Mouse (Mus musculus): ENCODE results near the gene Pum2. TPM values are rescaled to one million over a fixed set of nuclear protein-coding genes. Genes with fewer than 3 reads are reported as not detected.

The Pum2 gene
- total RNA-seq, 1 experiment, result 74.8 TPM

DNA sequence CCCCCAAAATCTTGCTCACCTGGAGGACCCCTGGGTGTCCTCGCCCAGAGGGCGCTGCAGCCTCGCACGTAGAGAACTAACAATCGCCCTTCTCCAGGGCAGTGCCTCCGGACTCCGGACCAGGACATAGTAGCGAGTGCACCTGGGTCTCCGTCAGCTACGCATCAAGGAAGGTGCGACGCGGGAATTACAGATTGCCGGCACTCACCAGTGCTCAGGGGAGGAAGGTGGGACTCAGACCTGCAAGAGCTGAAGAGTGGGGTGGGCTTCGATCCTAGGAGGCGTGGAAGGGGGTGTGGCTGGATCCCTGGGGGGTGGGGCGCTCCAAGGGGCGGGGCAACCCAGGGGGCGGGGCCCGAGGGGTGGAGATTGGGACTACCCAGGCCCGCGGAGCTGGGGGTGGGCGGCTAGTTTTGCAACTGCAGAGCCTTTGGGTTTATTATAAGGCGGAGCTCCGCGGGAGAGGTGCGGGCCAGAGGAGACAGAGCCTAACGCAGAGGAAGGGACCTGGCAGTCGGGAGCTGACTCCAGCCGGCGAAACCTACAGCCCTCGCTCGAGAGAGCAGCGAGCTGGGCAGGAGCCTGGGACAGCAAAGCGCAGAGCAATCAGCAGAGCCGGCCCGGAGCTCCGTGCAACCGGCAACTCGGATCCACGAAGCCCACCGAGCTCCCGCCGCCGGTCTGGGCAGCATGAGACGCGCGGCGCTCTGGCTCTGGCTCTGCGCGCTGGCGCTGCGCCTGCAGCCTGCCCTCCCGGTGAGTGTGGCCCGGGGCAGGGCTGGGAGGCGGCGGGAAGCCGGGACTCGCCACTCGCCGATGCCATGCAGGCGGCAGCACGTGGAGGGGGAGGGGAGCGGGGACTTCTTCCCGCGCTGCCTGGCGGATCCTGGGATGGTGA is 97.3 kb downstream of the Pum2 start, which contains the start of gene Sdc1:
Gene Sdc1, plus strand, starts transcription at position 378 of the 898 bp plus-strand sequence.
- Histone ChIP-seq H3K4me3 (ENCODE audit: insufficient read depth in 1 of 2, low read depth in 1 of 2, low read length in 2 of 2, poor library complexity in 1 of 2, severe bottlenecking in 1 of 2) (peak within 1 kb of the TSS; percentile 84 to 91), H3K4me1 (ENCODE audit: control insufficient read depth in 2 of 2, insufficient read depth in 2 of 2, low read length in 2 of 2, poor library complexity in 1 of 2) (0 out of 4 replicates have a peak, but pooled peaks cover 0 to 3% of the 10 kb centered on the region in 2 experiments), H3K36me3 (ENCODE audit: control insufficient read depth, insufficient read depth, low read length, poor library complexity, severe bottlenecking) (no peaks in the 10 kb centered on the region), H3K9me3 (ENCODE audit: control insufficient read depth, insufficient read depth, low read depth, low read length) (no peaks in the 10 kb centered on the region), H3K9ac (ENCODE audit: insufficient read depth, low read depth, low read length, poor library complexity, severe bottlenecking) (peak within 1 kb of the TSS; percentile 92), H3K27ac (ENCODE audit: insufficient read depth, low read depth, low read length, poor library complexity, severe bottlenecking) (no peak within 1 kb of the TSS)
- no peak for TF ChIP-seq HCFC1 (IDR thresholded peaks at IDR 0.05; ENCODE audit: borderline replicate concordance, insufficient read depth, low read length)
- no peak for TF ChIP-seq ZC3H11A (IDR thresholded peaks at IDR 0.05; ENCODE audit: borderline replicate concordance, low read depth, low read length)
- no peak for TF ChIP-seq MAFK (IDR thresholded peaks at IDR 0.05; ENCODE audit: insufficient read depth, low read depth, low read length)
- no peak for TF ChIP-seq ZNF384 (IDR thresholded peaks at IDR 0.05; ENCODE audit: low read depth, low read length)
- no peak for TF ChIP-seq CHD2 (IDR thresholded peaks at IDR 0.05; ENCODE audit: low read depth, low read length)
- peak; percentile 75 for DNase-seq (ENCODE audit: low read depth, low spot score)
- in situ Hi-C loops (cut with MboI; ENCODE audit: low sequenced_read_pairs in 2 of 2, unreplicated experiment in 2 of 2), result loop anchor here in 1 of 2 experiments (25.0 kb wide), 1 partner anchor 241 kb away; no protein-coding TSS in a partner anchor

DNA sequence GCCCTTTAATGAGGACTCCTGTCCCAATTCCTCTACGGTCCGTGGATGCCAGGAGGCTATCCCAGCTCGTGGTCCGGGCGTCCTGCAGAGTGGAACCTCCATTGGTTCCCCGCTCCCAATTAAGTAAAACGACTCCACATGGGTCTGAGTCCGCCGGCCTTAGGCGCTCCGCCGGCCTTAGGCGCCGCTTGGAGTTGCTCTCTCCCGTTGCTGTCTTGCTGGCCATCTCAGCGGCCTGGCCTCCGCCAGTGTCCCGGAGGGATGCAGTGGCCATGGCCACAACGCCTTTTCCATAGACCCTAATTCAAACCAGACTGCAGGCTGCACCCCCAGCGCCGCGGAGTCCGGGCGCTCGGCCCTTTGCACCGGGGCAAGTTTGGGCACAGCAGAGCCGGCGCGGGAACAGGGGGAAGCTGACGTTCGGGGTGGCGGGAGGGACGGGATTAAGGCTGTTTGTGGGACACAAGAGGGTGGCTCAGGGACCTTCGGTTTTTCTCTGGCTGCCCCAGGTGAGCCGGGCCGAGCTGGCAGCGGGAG is 98.0 kb downstream of the Pum2 start:
- no peak for TF ChIP-seq HCFC1 (IDR thresholded peaks at IDR 0.05; ENCODE audit: borderline replicate concordance, insufficient read depth, low read length)
- no peak for TF ChIP-seq MAFK (IDR thresholded peaks at IDR 0.05; ENCODE audit: insufficient read depth, low read depth, low read length)
- no peak for TF ChIP-seq ZNF384 (IDR thresholded peaks at IDR 0.05; ENCODE audit: low read depth, low read length)
- no peak for TF ChIP-seq CHD2 (IDR thresholded peaks at IDR 0.05; ENCODE audit: low read depth, low read length)
- no peak for TF ChIP-seq ZC3H11A (IDR thresholded peaks at IDR 0.05; ENCODE audit: borderline replicate concordance, low read depth, low read length)
- in situ Hi-C loops (cut with MboI; ENCODE audit: low sequenced_read_pairs in 2 of 2, unreplicated experiment in 2 of 2), result loop anchor here in 1 of 2 experiments (25.0 kb wide), 1 partner anchor 240 kb away; no protein-coding TSS in a partner anchor
- H3K36me3 ChIP-seq (ENCODE audit: control insufficient read depth, insufficient read depth, low read length, poor library complexity, severe bottlenecking), result no peaks in the 10 kb centered on the region
- H3K27ac ChIP-seq (ENCODE audit: insufficient read depth, low read depth, low read length, poor library complexity, severe bottlenecking), result no peak overlapping the region
- H3K4me1 ChIP-seq (ENCODE audit: control insufficient read depth in 2 of 2, insufficient read depth in 2 of 2, low read length in 2 of 2, poor library complexity in 1 of 2), result 0 out of 4 replicates have a peak, but pooled peaks cover 0 to 3% of the 10 kb centered on the region in 2 experiments
- H3K9me3 ChIP-seq (ENCODE audit: control insufficient read depth, insufficient read depth, low read depth, low read length), result no peaks in the 10 kb centered on the region
- peak overlapping the region; percentile 92 for H3K9ac ChIP-seq (ENCODE audit: insufficient read depth, low read depth, low read length, poor library complexity, severe bottlenecking)
- DNase-seq (ENCODE audit: low read depth, low spot score), result no peak
- peak overlapping the region; percentile 84 to 91 for H3K4me3 ChIP-seq (ENCODE audit: insufficient read depth in 1 of 2, low read depth in 1 of 2, low read length in 2 of 2, poor library complexity in 1 of 2, severe bottlenecking in 1 of 2)

DNA sequence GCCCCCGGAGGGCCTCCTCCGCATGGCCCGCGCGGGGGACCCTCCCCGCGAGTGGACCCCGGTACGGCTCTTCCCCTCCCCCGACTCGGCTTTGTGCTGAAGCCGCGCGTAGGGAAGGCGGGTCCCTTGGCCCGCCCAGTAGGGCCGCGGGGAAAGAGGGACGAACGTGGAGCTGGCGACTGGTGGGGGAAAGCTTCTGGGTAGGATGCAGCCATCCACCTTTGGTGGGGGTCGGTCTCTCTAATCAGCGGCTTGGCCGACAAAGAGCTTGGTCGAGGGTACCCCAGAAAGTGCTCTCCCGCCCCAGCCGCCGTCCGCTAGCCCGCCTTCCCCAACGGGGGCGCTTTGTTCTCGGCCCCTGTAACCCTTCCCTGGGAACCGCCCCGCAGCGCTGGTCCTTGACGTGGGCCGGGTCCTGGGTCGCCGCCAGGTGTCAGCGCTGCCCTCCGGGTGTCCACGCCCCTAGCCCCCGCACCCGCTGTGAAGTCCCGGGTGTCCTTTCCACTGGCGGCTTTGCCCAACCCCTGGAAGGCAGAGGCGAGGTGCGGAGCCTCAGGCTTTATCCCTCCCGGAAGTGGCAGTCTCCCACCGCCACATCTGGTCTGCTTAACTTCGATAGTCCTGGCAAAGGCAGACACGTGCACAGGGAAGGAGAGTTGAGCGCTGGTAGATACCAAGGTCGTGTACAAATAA is 98.7 kb downstream of the Pum2 start:
- Histone ChIP-seq H3K27ac (ENCODE audit: insufficient read depth, low read depth, low read length, poor library complexity, severe bottlenecking) (no peak overlapping the region), H3K4me1 (ENCODE audit: control insufficient read depth in 2 of 2, insufficient read depth in 2 of 2, low read length in 2 of 2, poor library complexity in 1 of 2) (0 out of 4 replicates have a peak, but pooled peaks cover 0 to 3% of the 10 kb centered on the region in 2 experiments), H3K9me3 (ENCODE audit: control insufficient read depth, insufficient read depth, low read depth, low read length) (no peaks in the 10 kb centered on the region), H3K4me3 (ENCODE audit: insufficient read depth in 1 of 2, low read depth in 1 of 2, low read length in 2 of 2, poor library complexity in 1 of 2, severe bottlenecking in 1 of 2) (peak overlapping the region; percentile 84 to 91), H3K9ac (ENCODE audit: insufficient read depth, low read depth, low read length, poor library complexity, severe bottlenecking) (peak overlapping the region; percentile 92), H3K36me3 (ENCODE audit: control insufficient read depth, insufficient read depth, low read length, poor library complexity, severe bottlenecking) (no peaks in the 10 kb centered on the region)
- TF ChIP-seq ZNF384 (IDR thresholded peaks at IDR 0.05; ENCODE audit: low read depth, low read length), result no peak
- TF ChIP-seq HCFC1 (IDR thresholded peaks at IDR 0.05; ENCODE audit: borderline replicate concordance, insufficient read depth, low read length), result 0 out of 2 replicates have a peak, but pooled peaks have one; percentile 36
- in situ Hi-C loops (cut with MboI; ENCODE audit: low sequenced_read_pairs in 2 of 2, unreplicated experiment in 2 of 2), result loop anchor here in 1 of 2 experiments (25.0 kb wide), 1 partner anchor 240 kb away; no protein-coding TSS in a partner anchor
- DNase-seq (ENCODE audit: low read depth, low spot score), result no peak

DNA sequence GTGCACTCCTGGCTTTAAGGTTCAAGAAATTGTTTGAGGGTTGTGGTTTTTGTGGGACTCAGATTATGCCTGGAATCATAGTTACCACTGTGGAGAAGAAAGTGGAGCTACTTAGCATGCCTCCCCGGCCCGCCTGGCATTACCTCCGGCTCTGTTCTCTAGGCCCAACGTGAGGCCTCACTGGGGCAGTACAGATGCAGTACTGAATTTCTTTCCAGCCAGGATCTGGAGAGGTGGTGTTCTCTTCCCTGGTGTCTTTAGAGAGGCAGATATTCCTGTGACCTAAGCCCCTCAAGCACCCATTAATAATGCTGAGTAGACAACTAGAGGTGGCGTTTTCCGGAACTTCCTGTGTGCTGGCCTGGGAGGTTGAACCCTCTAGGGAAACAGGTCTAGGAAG is 99.4 kb downstream of the Pum2 start:
- H3K27ac ChIP-seq (ENCODE audit: insufficient read depth, low read depth, low read length, poor library complexity, severe bottlenecking), result no peak overlapping the region

More for the DNA sequence above, 99.4 kb downstream of the Pum2 start:
- no peaks in the 10 kb centered on the region for H3K9me3 ChIP-seq (ENCODE audit: control insufficient read depth, insufficient read depth, low read depth, low read length)
- H3K4me1 ChIP-seq (ENCODE audit: control insufficient read depth in 2 of 2, insufficient read depth in 2 of 2, low read length in 2 of 2, poor library complexity in 1 of 2), result 0 out of 4 replicates have a peak, but pooled peaks cover 0 to 3% of the 10 kb centered on the region in 2 experiments
- peak overlapping the region; percentile 84 to 91 for H3K4me3 ChIP-seq (ENCODE audit: insufficient read depth in 1 of 2, low read depth in 1 of 2, low read length in 2 of 2, poor library complexity in 1 of 2, severe bottlenecking in 1 of 2)
- TF ChIP-seq CHD2 (IDR thresholded peaks at IDR 0.05; ENCODE audit: low read depth, low read length) (no peak), MAFK (IDR thresholded peaks at IDR 0.05; ENCODE audit: insufficient read depth, low read depth, low read length) (peak; percentile 42; the same call in 1 of the 2 replicates)
- peak overlapping the region; percentile 8; the same call in 1 of the 2 replicates for H3K9ac ChIP-seq (ENCODE audit: insufficient read depth, low read depth, low read length, poor library complexity, severe bottlenecking)
- in situ Hi-C loops (cut with MboI; ENCODE audit: low sequenced_read_pairs in 2 of 2, unreplicated experiment in 2 of 2), result loop anchor here in 1 of 2 experiments (25.0 kb wide), 1 partner anchor 239 kb away; no protein-coding TSS in a partner anchor
- no peak for DNase-seq (ENCODE audit: low read depth, low spot score)
- H3K36me3 ChIP-seq (ENCODE audit: control insufficient read depth, insufficient read depth, low read length, poor library complexity, severe bottlenecking), result no peaks in the 10 kb centered on the region

Measured in ES-E14 (cell line).